Mouse (Mus musculus): Measurements from ENCODE around the gene Gstp3.

GRCm38 (mm10) chr19:4032668-4033067, 26.7 kb downstream of the Gstp3 start:
- TF ChIP-seq POLR2A (IDR thresholded peaks at IDR 0.05; ENCODE audit: extremely low read depth, insufficient read depth, low read length) (no peak), CTCF (IDR thresholded peaks at IDR 0.05; ENCODE audit: extremely low read depth, insufficient read depth, low read length) (no peak)
